Mouse (Mus musculus): Measurements from ENCODE around the gene Ankra2. TPM values are rescaled to one million over a fixed set of nuclear protein-coding genes. Genes with fewer than 3 reads are reported as not detected.

Gene Ankra2
- polyA plus RNA-seq (2014; fragmentation: Illumina TruSeq; extraction: RNeasy Lipid Tissue Mini Kit (QIAGEN cat#74804); ENCODE audit: low read depth, low replicate concordance), result 22.4 TPM

DNA sequence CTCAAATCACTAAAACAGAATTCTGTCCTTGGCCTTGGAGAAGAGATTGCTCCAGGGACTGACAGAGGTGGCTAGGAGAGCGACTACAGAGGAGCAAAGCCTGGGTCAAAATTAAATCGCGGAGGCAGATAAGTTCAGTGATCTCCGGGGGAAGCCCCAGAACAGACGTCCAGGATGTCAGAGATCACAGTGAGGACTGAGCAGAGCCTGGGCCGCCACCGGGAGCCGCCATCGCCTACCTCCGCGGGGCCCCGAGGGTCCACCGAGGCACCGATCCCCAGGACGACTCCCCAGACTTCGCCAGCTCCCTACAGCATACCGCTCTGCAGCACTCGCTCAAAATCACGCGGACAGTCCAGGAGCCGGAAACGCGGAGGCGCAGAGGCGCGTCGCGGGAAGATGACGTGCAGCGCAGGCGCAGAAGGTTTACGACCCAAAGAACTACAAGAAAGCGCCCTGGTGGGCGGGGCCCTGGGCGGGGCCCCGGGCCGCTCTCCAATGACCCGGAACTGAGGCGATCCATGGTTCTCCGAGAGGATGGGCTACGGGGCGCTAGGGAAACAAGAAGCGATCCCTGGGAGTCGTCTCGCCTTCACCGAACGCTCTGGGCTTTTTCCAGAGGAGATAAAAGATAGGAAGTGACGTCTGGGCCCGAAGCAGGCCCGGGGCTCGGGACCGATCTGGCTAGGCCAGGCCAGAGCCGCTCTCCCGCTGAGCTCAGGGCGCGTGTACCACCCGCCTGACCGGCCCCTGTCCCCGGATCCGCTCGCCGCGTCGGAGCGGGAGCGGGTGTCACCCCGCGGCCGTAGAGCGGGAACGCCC lies at the start of gene Ankra2, which contains the start of gene Utp15:
Ankra2 (plus strand) TSS at position 439 of the 822 bp plus-strand sequence.
Utp15 (minus strand) TSS at position 406 of the 822 bp plus-strand sequence.

DNA sequence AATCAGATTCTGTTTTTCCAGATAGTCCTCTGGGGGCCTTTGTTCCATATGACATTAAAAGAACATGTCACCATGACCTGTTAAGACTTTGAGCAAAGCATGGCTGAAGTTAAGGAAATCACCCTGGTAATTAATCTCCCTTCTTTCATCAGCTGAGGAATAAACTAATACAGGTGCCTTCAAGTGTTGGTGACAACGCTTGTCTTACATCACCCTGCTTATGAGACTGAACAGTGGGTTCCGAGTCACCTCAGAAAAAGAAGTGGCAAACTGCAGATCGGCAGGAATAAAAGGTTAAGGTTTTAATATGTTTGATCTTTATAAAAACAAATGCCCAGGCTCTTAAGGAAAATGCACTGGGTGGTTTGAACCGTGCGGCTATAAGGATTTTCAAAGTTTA lies 16.8 kb downstream of the Ankra2 start, which contains the start of gene Gm21976:
Gm21976 (plus strand) TSS at position 202 of the 400 bp plus-strand sequence.

DNA sequence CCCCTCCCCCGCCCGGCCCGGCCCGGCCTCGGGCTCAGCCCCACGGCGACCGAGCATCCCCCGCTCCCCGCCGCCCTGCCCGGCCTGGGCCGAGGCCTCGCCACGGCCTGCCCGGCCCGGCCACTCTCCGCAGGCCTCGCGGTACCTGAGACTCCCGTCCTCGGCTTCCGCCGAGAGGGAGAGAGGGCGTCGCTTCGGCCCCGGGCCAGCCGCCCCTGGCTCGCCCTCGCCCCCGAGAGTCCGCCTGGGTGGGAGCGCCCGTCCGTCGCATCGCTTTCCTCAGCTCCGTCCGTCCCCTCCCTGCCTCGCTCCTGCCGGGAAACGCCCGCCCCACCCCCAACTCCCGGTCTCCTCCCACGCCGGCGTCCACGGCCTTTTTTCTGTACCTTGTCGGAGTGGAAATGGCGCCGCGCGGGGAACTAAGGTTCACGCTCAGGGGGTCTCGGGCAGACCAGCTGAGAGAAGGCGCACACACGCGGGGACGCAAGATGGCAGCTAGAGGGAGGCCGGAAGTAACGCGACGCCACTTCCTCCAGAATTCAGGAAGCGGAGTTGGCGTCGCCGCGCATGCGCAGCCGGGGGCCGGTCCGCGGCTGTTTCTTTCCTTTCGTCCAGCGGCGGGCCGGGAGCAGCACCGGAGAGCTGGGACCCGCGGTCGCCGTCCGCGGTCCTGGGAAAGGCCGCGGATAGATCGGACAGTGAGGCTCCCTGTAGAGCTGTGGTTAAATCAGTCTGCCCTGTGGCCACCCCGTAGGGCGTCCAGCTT lies 53.8 kb downstream of the Ankra2 start, which contains the start of gene Btf3:
Btf3 (minus strand) TSS at position 527 of the 766 bp plus-strand sequence.

Other genes with a start within 250 kb of the Ankra2 start
- gene Arhgef28, start 56.6 kb upstream of the Ankra2 start, polyA plus RNA-seq (2014; fragmentation: Illumina TruSeq; extraction: RNeasy Lipid Tissue Mini Kit (QIAGEN cat#74804); ENCODE audit: low read depth, low replicate concordance), result 29.5 TPM
- 11.3 TPM for gene Utp15, start within 50 bp of the Ankra2 start, polyA plus RNA-seq (2014; fragmentation: Illumina TruSeq; extraction: RNeasy Lipid Tissue Mini Kit (QIAGEN cat#74804); ENCODE audit: low read depth, low replicate concordance)
- gene Gm21976, start 16.8 kb downstream of the Ankra2 start, polyA plus RNA-seq (2014; fragmentation: Illumina TruSeq; extraction: RNeasy Lipid Tissue Mini Kit (QIAGEN cat#74804); ENCODE audit: low read depth, low replicate concordance), result 3.6 TPM
- 413 TPM for gene Btf3, start 53.9 kb downstream of the Ankra2 start, polyA plus RNA-seq (2014; fragmentation: Illumina TruSeq; extraction: RNeasy Lipid Tissue Mini Kit (QIAGEN cat#74804); ENCODE audit: low read depth, low replicate concordance)
- gene Foxd1, start 91.2 kb downstream of the Ankra2 start, polyA plus RNA-seq (2014; fragmentation: Illumina TruSeq; extraction: RNeasy Lipid Tissue Mini Kit (QIAGEN cat#74804); ENCODE audit: low read depth, low replicate concordance), result not detected
- 1.3 TPM for gene Gm10320, start 228.9 kb downstream of the Ankra2 start, polyA plus RNA-seq (2014; fragmentation: Illumina TruSeq; extraction: RNeasy Lipid Tissue Mini Kit (QIAGEN cat#74804); ENCODE audit: low read depth, low replicate concordance)

Measured in adipose tissue, adult 10 weeks (tissue).